Mouse (Mus musculus) limb, embryonic 13.5 days (tissue): ENCODE measurements at regions not wholly inside any gene's neighbourhood (a gene's known extent, or its start where the extent isn't known, plus 50 kb on each side); places are given as distances from the start of the nearest gene placed in this dataset.

Source experiments
- ATAC-seq: fragments of 200-750 bp; cut with Nextera tagmentation; 2 replicates; pipeline ENCODE4 v1.8.0; 2017; ENCODE audit warnings: low read depth, moderate number of reproducible peaks, moderate TSS enrichment; ENCODE audit not compliant: low FRiP score
- H3K27ac ChIP-seq: fragments of 300-500 bp; sonication (generic); 2 replicates; pipeline ENCODE4 v1.5.1; 2015; ENCODE audit warnings: inconsistent platforms, mild to moderate bottlenecking, moderate library complexity
- H3K27me3 ChIP-seq: fragments of 300-500 bp; sonication (generic); 2 replicates; pipeline ENCODE4 v1.6.1; 2015; ENCODE audit warnings: mild to moderate bottlenecking, inconsistent platforms
- H3K36me3 ChIP-seq: fragments of 300-500 bp; sonication (generic); 2 replicates; pipeline ENCODE4 v1.6.1; 2015; ENCODE audit warnings: inconsistent platforms, mild to moderate bottlenecking, moderate library complexity
- H3K4me1 ChIP-seq: fragments of 300-500 bp; sonication (generic); 2 replicates; pipeline ENCODE4 v1.6.1; 2015; ENCODE audit warnings: inconsistent platforms
- H3K4me2 ChIP-seq: fragments of 300-500 bp; sonication (generic); replicated peaks from 2 replicates; pipeline ENCODE4 v1.6.1; 2015; ENCODE audit warnings: inconsistent platforms, mild to moderate bottlenecking, moderate library complexity
- H3K4me3 ChIP-seq: fragments of 300-500 bp; sonication (generic); 2 replicates; pipeline ENCODE4 v1.5.1; 2015; ENCODE audit warnings: moderate library complexity, mild to moderate bottlenecking, inconsistent platforms
- H3K9ac ChIP-seq: fragments of 300-500 bp; sonication (generic); 2 replicates; pipeline ENCODE4 v1.6.1; 2015; ENCODE audit warnings: mild to moderate bottlenecking, inconsistent platforms
- H3K9me3 ChIP-seq: fragments of 300-500 bp; sonication (generic); 2 replicates; pipeline ENCODE4 v1.6.1; 2016; ENCODE audit warnings: inconsistent platforms
- WGBS: fragments of 180-500 bp; shearing (Covaris S2); methylation state at CpG from one replicate; pipeline ENCODE4 v1.1.7; 2015; 5-methylcytosine and 5-hydroxymethylcytosine counted together

- Histone ChIP-seq H3K4me3 (no peak overlapping the region), H3K9ac (no peak overlapping the region), H3K9me3 (no peaks in the 10 kb centered on the region), H3K4me2 (no peak overlapping the region), H3K27ac (no peak overlapping the region), H3K36me3 (no peaks in the 10 kb centered on the region), H3K27me3 (no peaks in the 10 kb centered on the region), H3K4me1 (peaks cover 24% of the 10 kb centered on the region)
- ATAC-seq = no peak
These were observed 288.7 kb downstream of the Cdh11 start for GRCm38 (mm10) chr8:102496698-102497097.

GRCm38 (mm10) chr8:102496021-102496420, 289.4 kb downstream of the Cdh11 start:
- Histone ChIP-seq H3K9me3 (no peaks in the 10 kb centered on the region), H3K9ac (no peak overlapping the region), H3K4me3 (no peak overlapping the region), H3K4me1 (peaks cover 24% of the 10 kb centered on the region), H3K27ac (no peak overlapping the region), H3K27me3 (no peaks in the 10 kb centered on the region), H3K36me3 (no peaks in the 10 kb centered on the region), H3K4me2 (no peak overlapping the region)
- WGBS = 11% methylated on average over 1 of the region's 1 CpGs
- ATAC-seq = no peak

GRCm38 (mm10) chr8:102491015-102491414, 294.4 kb downstream of the Cdh11 start:
- Histone ChIP-seq H3K9ac (no peak overlapping the region), H3K4me2 (no peak overlapping the region), H3K36me3 (no peaks in the 10 kb centered on the region), H3K27me3 (no peaks in the 10 kb centered on the region), H3K9me3 (no peaks in the 10 kb centered on the region), H3K4me1 (no peaks in the 10 kb centered on the region), H3K4me3 (no peak overlapping the region), H3K27ac (no peak overlapping the region)
- ATAC-seq = no peak

GRCm38 (mm10) chr8:102488284-102488683, 297.2 kb downstream of the Cdh11 start:
- no peak for ATAC-seq
- no peak overlapping the region for H3K27ac ChIP-seq
- no peak overlapping the region for H3K4me3 ChIP-seq
- H3K36me3 ChIP-seq = no peaks in the 10 kb centered on the region
- H3K4me1 ChIP-seq = no peaks in the 10 kb centered on the region
- H3K9ac ChIP-seq = no peak overlapping the region
- H3K4me2 ChIP-seq = no peak overlapping the region
- no peaks in the 10 kb centered on the region for H3K27me3 ChIP-seq
- H3K9me3 ChIP-seq = no peaks in the 10 kb centered on the region
- WGBS = 100% methylated on average over 1 of the region's 1 CpGs

- no peaks in the 10 kb centered on the region for H3K9me3 ChIP-seq
- no peaks in the 10 kb centered on the region for H3K36me3 ChIP-seq
- H3K4me2 ChIP-seq = no peak overlapping the region
- no peak overlapping the region for H3K9ac ChIP-seq
- no peak for ATAC-seq
- H3K4me1 ChIP-seq = no peaks in the 10 kb centered on the region
- WGBS = 81% methylated on average over 6 of the region's 6 CpGs
- H3K27me3 ChIP-seq = no peaks in the 10 kb centered on the region
- H3K4me3 ChIP-seq = no peak overlapping the region
- H3K27ac ChIP-seq = no peak overlapping the region
These were observed 297.6 kb downstream of the Cdh11 start for GRCm38 (mm10) chr8:102487796-102488195.

GRCm38 (mm10) chr8:102475166-102475802, 310.2 kb downstream of the Cdh11 start:
- H3K27me3 ChIP-seq = no peaks in the 10 kb centered on the region
- H3K9me3 ChIP-seq = no peaks in the 10 kb centered on the region
- H3K4me2 ChIP-seq = no peak overlapping the region
- ATAC-seq = no peak
- WGBS = 95% methylated on average over 12 of the region's 12 CpGs
- no peak overlapping the region for H3K27ac ChIP-seq
- no peaks in the 10 kb centered on the region for H3K4me1 ChIP-seq
- H3K36me3 ChIP-seq = no peaks in the 10 kb centered on the region
- H3K9ac ChIP-seq = no peak overlapping the region
- no peak overlapping the region for H3K4me3 ChIP-seq

- Histone ChIP-seq H3K4me1 (no peaks in the 10 kb centered on the region), H3K27ac (no peak overlapping the region)
These were observed 311.2 kb downstream of the Cdh11 start for GRCm38 (mm10) chr8:102474192-102474591.

GRCm38 (mm10) chr8:102471352-102471751, 314.1 kb downstream of the Cdh11 start:
- no peak for ATAC-seq
- Histone ChIP-seq H3K9me3 (no peaks in the 10 kb centered on the region), H3K27ac (no peak overlapping the region), H3K4me3 (no peak overlapping the region), H3K4me2 (no peak overlapping the region), H3K36me3 (no peaks in the 10 kb centered on the region), H3K27me3 (no peaks in the 10 kb centered on the region), H3K4me1 (no peaks in the 10 kb centered on the region), H3K9ac (no peak overlapping the region)
- 88% methylated on average over 1 of the region's 1 CpGs for WGBS

More at GRCm38 (mm10) chr8:102474192-102474591, 311.2 kb downstream of the Cdh11 start:
- Histone ChIP-seq H3K4me3 (no peak overlapping the region), H3K27me3 (no peaks in the 10 kb centered on the region), H3K4me2 (no peak overlapping the region), H3K9ac (no peak overlapping the region), H3K9me3 (no peaks in the 10 kb centered on the region), H3K36me3 (no peaks in the 10 kb centered on the region)
- 56% methylated on average over 2 of the region's 2 CpGs for WGBS
- no peak for ATAC-seq

GRCm38 (mm10) chr8:102462601-102463000, 322.8 kb downstream of the Cdh11 start:
- Histone ChIP-seq H3K4me1 (no peaks in the 10 kb centered on the region), H3K9me3 (no peaks in the 10 kb centered on the region), H3K9ac (no peak overlapping the region), H3K4me3 (no peak overlapping the region), H3K36me3 (no peaks in the 10 kb centered on the region), H3K27ac (no peak overlapping the region), H3K27me3 (no peaks in the 10 kb centered on the region), H3K4me2 (no peak overlapping the region)
- WGBS = 83% methylated on average over 2 of the region's 2 CpGs
- ATAC-seq = no peak

GRCm38 (mm10) chr8:102443006-102443405, 342.4 kb downstream of the Cdh11 start:
- Histone ChIP-seq H3K4me3 (no peak overlapping the region), H3K27me3 (no peaks in the 10 kb centered on the region), H3K4me2 (no peak overlapping the region), H3K4me1 (no peaks in the 10 kb centered on the region), H3K27ac (no peak overlapping the region), H3K9me3 (no peaks in the 10 kb centered on the region), H3K36me3 (no peaks in the 10 kb centered on the region), H3K9ac (no peak overlapping the region)
- ATAC-seq = no peak
- 88% methylated on average over 4 of the region's 4 CpGs for WGBS

- 30% methylated on average over 2 of the region's 2 CpGs for WGBS
- Histone ChIP-seq H3K36me3 (no peaks in the 10 kb centered on the region), H3K4me1 (no peaks in the 10 kb centered on the region), H3K4me2 (no peak overlapping the region), H3K9me3 (no peaks in the 10 kb centered on the region), H3K27me3 (no peaks in the 10 kb centered on the region), H3K27ac (peak overlapping the region; percentile 1; the same call in 1 of the 2 replicates), H3K9ac (no peak overlapping the region), H3K4me3 (no peak overlapping the region)
- peak; percentile 61; the same call in 1 of the 2 replicates for ATAC-seq
These were observed 363.6 kb downstream of the Cdh11 start for GRCm38 (mm10) chr8:102421828-102422227.

- no peaks in the 10 kb centered on the region for H3K4me1 ChIP-seq
- H3K36me3 ChIP-seq = no peaks in the 10 kb centered on the region
- H3K4me3 ChIP-seq = no peak overlapping the region
- no peak overlapping the region for H3K27ac ChIP-seq
- H3K9me3 ChIP-seq = no peaks in the 10 kb centered on the region
- no peaks in the 10 kb centered on the region for H3K27me3 ChIP-seq
- 73% methylated on average over 4 of the region's 4 CpGs for WGBS
- no peak overlapping the region for H3K4me2 ChIP-seq
- no peak overlapping the region for H3K9ac ChIP-seq
- ATAC-seq = no peak
These were observed 370.5 kb downstream of the Cdh11 start for GRCm38 (mm10) chr8:102414931-102415330.

GRCm38 (mm10) chr8:102413446-102413845, 372.0 kb downstream of the Cdh11 start:
- Histone ChIP-seq H3K4me3 (no peak overlapping the region), H3K9ac (no peak overlapping the region), H3K9me3 (no peaks in the 10 kb centered on the region), H3K27me3 (no peaks in the 10 kb centered on the region), H3K27ac (no peak overlapping the region), H3K4me1 (no peaks in the 10 kb centered on the region), H3K36me3 (no peaks in the 10 kb centered on the region), H3K4me2 (no peak overlapping the region)
- 92% methylated on average over 5 of the region's 5 CpGs for WGBS
- ATAC-seq = no peak
